Mouse (Mus musculus) ES-Bruce4 (cell line): ENCODE data around the gene Cacna2d3. TPM values are rescaled to one million over a fixed set of nuclear protein-coding genes. Genes with fewer than 3 reads are reported as not detected.

Experiments
- H3K27ac ChIP-seq: 2 replicates; pipeline ENCODE4 v1.5.1; 2012; ENCODE audit warnings: low read length, inconsistent platforms; ENCODE audit not compliant: insufficient read depth
- H3K27me3 ChIP-seq: 2 replicates; pipeline ENCODE4 v1.6.1; 2012; ENCODE audit warnings: mild to moderate bottlenecking, low read length, inconsistent platforms; ENCODE audit not compliant: control insufficient read depth, poor library complexity, insufficient read depth, severe bottlenecking
- H3K36me3 ChIP-seq: 2 replicates; pipeline ENCODE4 v1.6.1; 2012; ENCODE audit warnings: inconsistent platforms, mild to moderate bottlenecking, low read length, moderate library complexity; ENCODE audit not compliant: control insufficient read depth, poor library complexity, insufficient read depth, severe bottlenecking
- H3K4me1 ChIP-seq: one replicate; pipeline ENCODE4 v1.8.1; 2011; ENCODE audit warnings: low read length; ENCODE audit not compliant: control insufficient read depth, insufficient read depth
- H3K4me3 ChIP-seq: 2 replicates; pipeline ENCODE4 v1.5.1; 2011; ENCODE audit warnings: low read depth, mild to moderate bottlenecking, low read length
- H3K9ac ChIP-seq: 2 replicates; pipeline ENCODE4 v1.6.1; 2012; ENCODE audit warnings: low read depth, mild to moderate bottlenecking, inconsistent platforms; ENCODE audit not compliant: poor library complexity, severe bottlenecking
- H3K9me3 ChIP-seq: replicated peaks from 2 replicates; pipeline ENCODE4 v1.6.1; 2012; ENCODE audit warnings: mild to moderate bottlenecking, low read length, inconsistent platforms; ENCODE audit not compliant: control insufficient read depth, poor library complexity, insufficient read depth, severe bottlenecking
- CTCF ChIP-seq: IDR thresholded peaks from one replicate; pipeline ENCODE4 v1.8.1; 2011; ENCODE audit warnings: low read depth, low read length
- EP300 ChIP-seq: IDR thresholded peaks from 2 replicates; pipeline ENCODE4 v1.6.1; 2011; ENCODE audit warnings: low read depth, low read length; ENCODE audit not compliant: insufficient read depth
- POLR2A ChIP-seq: IDR thresholded peaks from one replicate; pipeline ENCODE4 v1.8.1; 2011; ENCODE audit warnings: low read length; ENCODE audit not compliant: insufficient read depth
- polyA plus RNA-seq: library from polyadenylated mRNA; stranded (reverse); fragments of >200 nt; gene quantifications from 2 replicates; pipeline ENCODE4 v1.2.4, GENCODE M21; 2011; ENCODE audit warnings: low read depth; ENCODE audit not compliant: missing spikeins, insufficient read depth, insufficient read length

The Cacna2d3 gene
- polyA plus RNA-seq, 1 experiment: not detected

DNA sequence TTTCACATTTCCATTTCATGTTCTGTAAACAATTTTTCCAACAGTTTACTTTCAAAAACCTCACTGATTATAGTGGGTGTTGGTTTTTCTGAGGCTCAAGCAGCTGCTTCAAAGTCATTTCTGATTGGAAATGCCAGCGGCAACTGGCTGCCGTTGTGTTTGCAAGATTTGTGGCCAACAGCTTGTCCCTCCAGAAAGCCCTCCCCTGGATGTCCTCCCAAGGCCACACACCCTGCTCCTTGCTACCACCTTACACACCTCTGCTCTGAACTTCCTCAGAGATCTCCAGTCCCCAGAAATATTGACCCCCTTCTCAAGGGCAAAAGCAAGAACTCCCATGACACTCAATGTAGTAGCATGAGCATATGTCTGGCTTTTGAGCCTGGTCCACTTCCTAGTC is 659.0 kb downstream of the Cacna2d3 start:
- Histone ChIP-seq H3K27ac (no peak overlapping the region), H3K9me3 (no peaks in the 10 kb centered on the region), H3K36me3 (no peaks in the 10 kb centered on the region), H3K9ac (no peak overlapping the region), H3K27me3 (no peaks in the 10 kb centered on the region), H3K4me1 (no peaks in the 10 kb centered on the region), H3K4me3 (no peak overlapping the region)
- TF ChIP-seq CTCF (no peak), POLR2A (no peak), EP300 (no peak)

- Histone ChIP-seq H3K4me1 (no peaks in the 10 kb centered on the region), H3K9me3 (no peaks in the 10 kb centered on the region), H3K36me3 (no peaks in the 10 kb centered on the region), H3K9ac (no peak overlapping the region), H3K4me3 (no peak overlapping the region), H3K27me3 (no peaks in the 10 kb centered on the region), H3K27ac (no peak overlapping the region)
- TF ChIP-seq CTCF (no peak), EP300 (no peak), POLR2A (no peak)
Measured at GRCm38 (mm10) chr14:29061491-29061890, 660.2 kb downstream of the Cacna2d3 start.

GRCm38 (mm10) chr14:29060679-29061078 is 661.0 kb downstream of the Cacna2d3 start:
- H3K4me1 ChIP-seq: no peaks in the 10 kb centered on the region
- TF ChIP-seq CTCF (no peak), EP300 (no peak), POLR2A (no peak)
- H3K4me3 ChIP-seq: no peak overlapping the region
- H3K9ac ChIP-seq: no peak overlapping the region
- H3K36me3 ChIP-seq: no peaks in the 10 kb centered on the region
- H3K27me3 ChIP-seq: no peaks in the 10 kb centered on the region
- no peaks in the 10 kb centered on the region for H3K9me3 ChIP-seq
- H3K27ac ChIP-seq: no peak overlapping the region

GRCm38 (mm10) chr14:29051951-29052835 is 669.5 kb downstream of the Cacna2d3 start:
- Histone ChIP-seq H3K36me3 (no peaks in the 10 kb centered on the region), H3K27me3 (no peaks in the 10 kb centered on the region), H3K4me3 (no peak overlapping the region), H3K27ac (no peak overlapping the region), H3K9ac (no peak overlapping the region), H3K9me3 (no peaks in the 10 kb centered on the region), H3K4me1 (no peaks in the 10 kb centered on the region)
- TF ChIP-seq CTCF (no peak), EP300 (no peak), POLR2A (no peak)

- no peak for TF ChIP-seq POLR2A
- no peak for TF ChIP-seq EP300
- no peak for TF ChIP-seq CTCF
- H3K4me3 ChIP-seq: no peak overlapping the region
- no peak overlapping the region for H3K9ac ChIP-seq
- H3K36me3 ChIP-seq: no peaks in the 10 kb centered on the region
- H3K4me1 ChIP-seq: no peaks in the 10 kb centered on the region
- no peak overlapping the region for H3K27ac ChIP-seq
- H3K9me3 ChIP-seq: no peaks in the 10 kb centered on the region
- no peaks in the 10 kb centered on the region for H3K27me3 ChIP-seq
Measured at GRCm38 (mm10) chr14:29042355-29042754, 679.3 kb downstream of the Cacna2d3 start.

DNA sequence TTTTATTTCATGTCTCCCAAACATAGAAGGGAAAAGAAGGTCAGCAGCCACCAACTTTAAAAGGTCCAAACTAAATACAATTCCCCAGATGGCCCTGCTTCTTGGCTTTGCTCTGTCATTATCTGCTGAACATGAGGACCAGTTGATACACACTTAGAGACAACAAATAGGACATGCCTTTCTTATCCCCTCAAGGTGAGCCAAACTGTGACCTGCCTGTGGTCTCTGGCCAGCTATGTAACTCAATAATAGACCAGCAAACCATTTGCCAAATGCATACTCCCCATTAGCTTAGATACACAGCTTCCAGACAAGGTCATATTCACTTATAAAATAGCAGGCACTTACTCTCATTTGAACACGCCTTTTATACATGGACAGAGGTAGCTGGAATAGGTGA is 680.2 kb downstream of the Cacna2d3 start:
- TF ChIP-seq EP300: no peak
- no peak for TF ChIP-seq CTCF
- TF ChIP-seq POLR2A: no peak
- Histone ChIP-seq H3K36me3 (no peaks in the 10 kb centered on the region), H3K9me3 (no peaks in the 10 kb centered on the region), H3K27ac (no peak overlapping the region), H3K4me3 (no peak overlapping the region), H3K27me3 (no peaks in the 10 kb centered on the region), H3K4me1 (no peaks in the 10 kb centered on the region), H3K9ac (no peak overlapping the region)
